Mouse (Mus musculus) kidney, postnatal 0 days (tissue): Measurements from ENCODE around the gene Tvp23a. TPM values are rescaled to one million over a fixed set of nuclear protein-coding genes. Genes with fewer than 3 reads are reported as not detected.

Experiments
- ATAC-seq: fragments of 200-750 bp; cut with Nextera tagmentation; replicated peaks from 2 replicates; pipeline ENCODE4 v1.8.0; 2017; ENCODE audit warnings: low read depth, moderate number of reproducible peaks, moderate TSS enrichment, moderate library complexity; ENCODE audit not compliant: low FRiP score
- DNase-seq: peaks from one replicate; pipeline ENCODE4 v3.0.0-alpha.2; 2016; ENCODE audit warnings: low spot score
- H3K27ac ChIP-seq: fragments of 300-500 bp; sonication (generic); 2 replicates; pipeline ENCODE4 v1.5.1; 2014; ENCODE audit warnings: mild to moderate bottlenecking
- H3K27me3 ChIP-seq: fragments of 300-500 bp; sonication (generic); 2 replicates; pipeline ENCODE4 v1.6.1; 2014; ENCODE audit warnings: low read length, mixed read lengths; ENCODE audit not compliant: insufficient read depth
- H3K36me3 ChIP-seq: fragments of 300-500 bp; sonication (generic); 2 replicates; pipeline ENCODE4 v1.6.1; 2014; ENCODE audit warnings: low read length, mixed read lengths; ENCODE audit not compliant: insufficient read depth
- H3K4me1 ChIP-seq: fragments of 300-500 bp; sonication (generic); replicated peaks from 2 replicates; pipeline ENCODE4 v1.6.1; 2014; ENCODE audit warnings: antibody characterized with exemption, low read length, mixed read lengths; ENCODE audit not compliant: insufficient read depth
- H3K4me2 ChIP-seq: fragments of 300-500 bp; sonication (generic); 2 replicates; pipeline ENCODE4 v1.6.1; 2014; ENCODE audit warnings: mild to moderate bottlenecking, low read length, moderate library complexity, mixed read lengths
- H3K4me3 ChIP-seq: fragments of 300-500 bp; sonication (generic); replicated peaks from 2 replicates; pipeline ENCODE4 v1.5.1; 2014; ENCODE audit warnings: low read depth, low read length
- H3K9ac ChIP-seq: fragments of 300-500 bp; sonication (generic); 2 replicates; pipeline ENCODE4 v1.6.1; 2014; ENCODE audit warnings: low read depth, low read length
- H3K9me3 ChIP-seq: fragments of 300-500 bp; sonication (generic); replicated peaks from 2 replicates; pipeline ENCODE4 v1.6.1; 2016; ENCODE audit warnings: low read length, inconsistent platforms, mixed read lengths
- CTCF ChIP-seq: IDR thresholded peaks from 2 replicates; pipeline ENCODE4 v1.5.1; 2016; ENCODE audit warnings: antibody characterized with exemption, low read depth, mild to moderate bottlenecking, moderate library complexity
- WGBS: fragments of 180-500 bp; shearing (Covaris S2); extraction: QIAGEN DNeasy Blood & Tissue Kit; methylation state at CpG from one replicate; pipeline ENCODE4 v1.1.7; 2014; 5-methylcytosine and 5-hydroxymethylcytosine counted together
- polyA plus RNA-seq: library from polyadenylated mRNA; unstranded; fragments of >200 nt; fragmentation: Nextera tagmentation; extraction: Ambion mirVana; gene quantifications from 2 replicates; pipeline ENCODE4 v1.2.1, GENCODE M21; 2015

The Tvp23a gene
- polyA plus RNA-seq, 1 experiment from 2014 or later: 5.9 TPM

- Histone ChIP-seq H3K27ac (no peak overlapping the region), H3K9ac (no peak overlapping the region), H3K27me3 (no peaks in the 10 kb centered on the region), H3K4me1 (0 out of 2 replicates have a peak, but pooled peaks cover 7% of the 10 kb centered on the region), H3K4me2 (no peak overlapping the region), H3K4me3 (no peak overlapping the region), H3K36me3 (no peaks in the 10 kb centered on the region), H3K9me3 (no peaks in the 10 kb centered on the region)
- no peak for TF ChIP-seq CTCF
- DNase-seq (no peak), ATAC-seq (0 out of 2 replicates have a peak, but pooled peaks have one; percentile 53)
- 77% methylated on average over 9 of the region's 9 CpGs for WGBS
These were observed 1.8 kb upstream of the Tvp23a start for GRCm38 (mm10) chr16:10448931-10449330.

GRCm38 (mm10) chr16:10447781-10448180 is 619 bp upstream of the Tvp23a start:
- DNase-seq (no peak), ATAC-seq (no peak)
- Histone ChIP-seq H3K4me2 (peak overlapping the region; percentile 55), H3K9ac (0 out of 2 replicates have a peak overlapping the region, but pooled peaks have one; percentile 23), H3K4me1 (0 out of 2 replicates have a peak, but pooled peaks cover 7% of the 10 kb centered on the region), H3K9me3 (no peaks in the 10 kb centered on the region), H3K4me3 (peak overlapping the region; percentile 38; the same call in 1 of the 2 replicates), H3K27me3 (no peaks in the 10 kb centered on the region), H3K27ac (no peak overlapping the region), H3K36me3 (no peaks in the 10 kb centered on the region)
- no peak for TF ChIP-seq CTCF
- WGBS: 38% methylated on average over 2 of the region's 2 CpGs

GRCm38 (mm10) chr16:10446573-10447263 is 444 bp downstream of the Tvp23a start:
- H3K4me3 ChIP-seq: peak overlapping the region; percentile 38
- H3K4me2 ChIP-seq: peak overlapping the region; percentile 55
- ATAC-seq (peak; percentile 26; the same call in 1 of the 2 replicates), DNase-seq (peak; percentile 20)
- H3K4me1 ChIP-seq: 0 out of 2 replicates have a peak, but pooled peaks cover 7% of the 10 kb centered on the region
- no peak; the same call in 1 of the 2 replicates for TF ChIP-seq CTCF
- H3K36me3 ChIP-seq: no peaks in the 10 kb centered on the region
- no peaks in the 10 kb centered on the region for H3K27me3 ChIP-seq
- H3K9me3 ChIP-seq: no peaks in the 10 kb centered on the region
- WGBS: 16% methylated on average over 13 of the region's 13 CpGs
- no peak overlapping the region for H3K27ac ChIP-seq
- 0 out of 2 replicates have a peak overlapping the region, but pooled peaks have one; percentile 9 for H3K9ac ChIP-seq

GRCm38 (mm10) chr16:10443723-10444122 is 3.4 kb downstream of the Tvp23a start:
- H3K4me3 ChIP-seq: no peak overlapping the region
- DNase-seq: no peak
- no peaks in the 10 kb centered on the region for H3K9me3 ChIP-seq
- no peak overlapping the region for H3K9ac ChIP-seq
- H3K4me2 ChIP-seq: no peak overlapping the region
- H3K36me3 ChIP-seq: no peaks in the 10 kb centered on the region
- H3K27ac ChIP-seq: no peak overlapping the region
- H3K4me1 ChIP-seq: 0 out of 2 replicates have a peak, but pooled peaks cover 7% of the 10 kb centered on the region
- H3K27me3 ChIP-seq: no peaks in the 10 kb centered on the region
- no peak for ATAC-seq
- no peak for TF ChIP-seq CTCF

GRCm38 (mm10) chr16:10441761-10442160 is 5.4 kb downstream of the Tvp23a start:
- H3K9me3 ChIP-seq: no peaks in the 10 kb centered on the region
- H3K4me2 ChIP-seq: no peak overlapping the region
- no peak overlapping the region for H3K27ac ChIP-seq
- DNase-seq (no peak), ATAC-seq (no peak)
- H3K4me1 ChIP-seq: 0 out of 2 replicates have a peak, but pooled peaks cover 1% of the 10 kb centered on the region
- TF ChIP-seq CTCF: no peak
- H3K27me3 ChIP-seq: no peaks in the 10 kb centered on the region
- WGBS: 87% methylated on average over 4 of the region's 4 CpGs
- no peaks in the 10 kb centered on the region for H3K36me3 ChIP-seq
- H3K9ac ChIP-seq: no peak overlapping the region
- no peak overlapping the region for H3K4me3 ChIP-seq

- H3K9ac ChIP-seq: no peak overlapping the region
- WGBS: 83% methylated on average over 6 of the region's 6 CpGs
- ATAC-seq: no peak
- H3K27me3 ChIP-seq: no peaks in the 10 kb centered on the region
- no peak for TF ChIP-seq CTCF
- no peak overlapping the region for H3K4me2 ChIP-seq
- no peaks in the 10 kb centered on the region for H3K9me3 ChIP-seq
- no peaks in the 10 kb centered on the region for H3K4me1 ChIP-seq
- H3K36me3 ChIP-seq: no peaks in the 10 kb centered on the region
- DNase-seq: no peak
- H3K27ac ChIP-seq: no peak overlapping the region
- H3K4me3 ChIP-seq: no peak overlapping the region
These were observed 5.8 kb downstream of the Tvp23a start for GRCm38 (mm10) chr16:10441328-10441727.
